Mouse (Mus musculus) left cerebral cortex, postnatal 36 days (tissue): ENCODE data around the gene Bscl2. TPM values are rescaled to one million over a fixed set of nuclear protein-coding genes. Genes with fewer than 3 reads are reported as not detected.

Source experiments
- DNase-seq, 2 experiments: peaks; one replicate each; pipeline ENCODE4 v3.0.0; 2021 to 2022; ENCODE audit warnings: low spot score in 2 of 2, mixed read lengths in 1 of 2
- intact Hi-C: fragments of 180-260 bp; cut with DNase I; formaldehyde crosslinking; loops from one replicate; pipeline ENCODE4 v1.15.1; 2025
- total RNA-seq, 2 experiments: library from RNA; stranded (reverse); gene quantifications; 2 replicates each; pipeline ENCODE4 v1.2.3; 2021

Gene Bscl2
- total RNA-seq: 100 to 1,000 TPM; 118 TPM

GRCm38 (mm10) chr19:8837251-8837791 lies at the start of gene Bscl2:
Gene Bscl2, plus strand, starts transcription at chr19:8837467.
- peak; percentile 81 to 87 for DNase-seq
- intact Hi-C loops: loop anchor here (5.0 kb wide), 1 partner anchor 115 kb away; the partner anchor contains the start of gene Tut1

- intact Hi-C loops: no loop called here
- no peak for DNase-seq
Observed at GRCm38 (mm10) chr19:8788521-8788920, 48.7 kb upstream of the Bscl2 start.

- peak; percentile 13 to 23 for DNase-seq
- intact Hi-C loops: no loop called here
Observed at GRCm38 (mm10) chr19:8789171-8789570, 48.1 kb upstream of the Bscl2 start.

- DNase-seq: peak in 1 of 2 experiments; percentile 23
- intact Hi-C loops: no loop called here
Observed at GRCm38 (mm10) chr19:8790171-8790570, 47.1 kb upstream of the Bscl2 start.

GRCm38 (mm10) chr19:8798264-8798946 lies 38.9 kb upstream of the Bscl2 start, which contains the start of gene Polr2g:
Gene Polr2g, minus strand, starts transcription at chr19:8798577.
- intact Hi-C loops: no loop called here
- DNase-seq: peak; percentile 86 to 89

- DNase-seq: no peak
- intact Hi-C loops: no loop called here
Observed at GRCm38 (mm10) chr19:8798947-8799315, 38.3 kb upstream of the Bscl2 start.

GRCm38 (mm10) chr19:8802130-8802821 lies 35.0 kb upstream of the Bscl2 start, which contains the start of gene Zbtb3:
Gene Zbtb3, plus strand, starts transcription at chr19:8802555.
- DNase-seq: peak; percentile 95
- intact Hi-C loops: no loop called here

GRCm38 (mm10) chr19:8803204-8803780 lies 34.0 kb upstream of the Bscl2 start:
- DNase-seq: no peak
- intact Hi-C loops: no loop called here

- intact Hi-C loops: no loop called here
- no peak for DNase-seq
Observed at GRCm38 (mm10) chr19:8803879-8804660, 33.2 kb upstream of the Bscl2 start.

GRCm38 (mm10) chr19:8806810-8807209 lies 30.5 kb upstream of the Bscl2 start:
- no peak for DNase-seq
- intact Hi-C loops: no loop called here

- intact Hi-C loops: no loop called here
- DNase-seq: no peak
Observed at GRCm38 (mm10) chr19:8815812-8816211, 21.5 kb upstream of the Bscl2 start.

- intact Hi-C loops: no loop called here
- DNase-seq: no peak
Observed at GRCm38 (mm10) chr19:8817001-8817400, 20.3 kb upstream of the Bscl2 start.

GRCm38 (mm10) chr19:8818301-8818798 lies 18.9 kb upstream of the Bscl2 start:
- intact Hi-C loops: no loop called here
- no peak for DNase-seq

- DNase-seq: peak; percentile 96
- intact Hi-C loops: no loop called here
Observed at GRCm38 (mm10) chr19:8818801-8819595, 18.3 kb upstream of the Bscl2 start, which contains the start of gene Ttc9c. Gene Ttc9c, minus strand, starts transcription at chr19:8819333.

GRCm38 (mm10) chr19:8819596-8820423 lies 17.5 kb upstream of the Bscl2 start, which contains the start of gene Hnrnpul2:
Gene Hnrnpul2, plus strand, starts transcription at chr19:8820010.
- intact Hi-C loops: loop anchor here (2.0 to 5.0 kb wide), 2 partner anchors 19 to 48 kb away; partner anchors contain the start of genes Gng3, Tmem179b and Tmem223
- peak; percentile 99 for DNase-seq

- no peak for DNase-seq
- intact Hi-C loops: loop anchor here (2.0 to 5.0 kb wide), 2 partner anchors 18 to 48 kb away; partner anchors contain the start of genes Gng3, Tmem179b and Tmem223
Observed at GRCm38 (mm10) chr19:8820424-8820956, 16.8 kb upstream of the Bscl2 start.

- no peak for DNase-seq
- intact Hi-C loops: loop anchor here (2.0 to 5.0 kb wide), 2 partner anchors 18 to 49 kb away; partner anchors contain the start of genes Gng3, Tmem179b and Tmem223
Observed at GRCm38 (mm10) chr19:8821146-8821545, 16.1 kb upstream of the Bscl2 start.
